Mouse (Mus musculus) hindbrain, embryonic 16.5 days (tissue): ENCODE measurements around the gene Ttll5. TPM values are rescaled to one million over a fixed set of nuclear protein-coding genes. Genes with fewer than 3 reads are reported as not detected.

Source experiments
- ATAC-seq: fragments of 200-750 bp; cut with Nextera tagmentation; 2 replicates; pipeline ENCODE4 v1.8.0; 2017; ENCODE audit warnings: moderate TSS enrichment, moderate library complexity
- H3K27ac ChIP-seq: fragments of 300-500 bp; sonication (generic); 2 replicates; pipeline ENCODE4 v1.5.1; 2014; ENCODE audit warnings: low read depth, mild to moderate bottlenecking, control low read depth, low read length, moderate library complexity
- H3K27me3 ChIP-seq: fragments of 300-500 bp; sonication (generic); replicated peaks from 2 replicates; pipeline ENCODE4 v1.6.1; 2014; ENCODE audit warnings: low read length; ENCODE audit not compliant: control insufficient read depth, insufficient read depth
- H3K36me3 ChIP-seq: fragments of 300-500 bp; sonication (generic); 2 replicates; pipeline ENCODE4 v1.6.1; 2014; ENCODE audit warnings: mild to moderate bottlenecking, low read length, moderate library complexity, mixed read lengths; ENCODE audit not compliant: control insufficient read depth, insufficient read depth
- H3K4me1 ChIP-seq: fragments of 300-500 bp; sonication (generic); 2 replicates; pipeline ENCODE4 v1.6.1; 2014; ENCODE audit warnings: low read depth, low read length; ENCODE audit not compliant: control insufficient read depth, insufficient read depth
- H3K4me2 ChIP-seq: fragments of 300-500 bp; sonication (generic); 2 replicates; pipeline ENCODE4 v1.6.1; 2014; ENCODE audit warnings: mild to moderate bottlenecking, low read length, control low read depth, moderate library complexity
- H3K4me3 ChIP-seq: fragments of 300-500 bp; sonication (generic); 2 replicates; pipeline ENCODE4 v1.5.1; 2014; ENCODE audit warnings: mild to moderate bottlenecking, low read length, control low read depth, moderate library complexity
- H3K9ac ChIP-seq: fragments of 300-500 bp; sonication (generic); 2 replicates; pipeline ENCODE4 v1.6.1; 2014; ENCODE audit warnings: low read depth, mild to moderate bottlenecking, control low read depth, low read length, moderate library complexity
- H3K9me3 ChIP-seq: fragments of 300-500 bp; sonication (generic); 2 replicates; pipeline ENCODE4 v1.6.1; 2014; ENCODE audit warnings: mild to moderate bottlenecking, low read length, moderate library complexity; ENCODE audit not compliant: control insufficient read depth
- WGBS: fragments of 180-500 bp; shearing (Covaris S2); extraction: QIAGEN DNeasy Blood & Tissue Kit; methylation state at CpG from one replicate; pipeline ENCODE4 v1.1.7; 2014; 5-methylcytosine and 5-hydroxymethylcytosine counted together
- polyA plus RNA-seq: library from polyadenylated mRNA; unstranded; fragments of >200 nt; fragmentation: Nextera tagmentation; extraction: Ambion mirVana; gene quantifications from 2 replicates; pipeline ENCODE4 v1.2.1, GENCODE M21; 2015

The Ttll5 gene
- polyA plus RNA-seq, 1 experiment from 2014 or later, result 11.0 TPM

DNA sequence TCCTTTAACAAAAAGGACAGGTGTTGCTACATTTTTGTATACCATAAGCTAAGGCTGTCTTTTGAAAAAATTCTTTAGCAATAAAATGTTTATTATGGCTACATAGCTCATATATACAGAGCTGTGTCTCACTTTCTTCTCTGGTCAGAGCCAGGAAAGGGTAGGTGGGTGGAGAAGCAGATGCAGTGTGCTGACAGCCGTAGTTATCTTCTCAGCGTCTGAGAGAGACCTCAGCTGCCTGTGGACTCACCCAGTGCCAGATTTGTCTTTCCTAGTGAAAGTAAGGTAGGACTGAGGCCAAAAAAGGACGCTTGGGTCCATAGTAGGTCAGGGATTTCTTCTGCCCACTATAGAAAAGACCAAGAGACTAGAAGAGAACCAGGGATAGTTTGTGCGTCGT is 127.9 kb downstream of the Ttll5 start:
- ATAC-seq, result no peak
- no peak overlapping the region for H3K4me2 ChIP-seq
- no peak overlapping the region for H3K9ac ChIP-seq
- H3K4me3 ChIP-seq, result no peak overlapping the region
- no peak overlapping the region for H3K27ac ChIP-seq
- WGBS, result 97% methylated on average over 5 of the region's 5 CpGs
- no peaks in the 10 kb centered on the region for H3K9me3 ChIP-seq
- no peaks in the 10 kb centered on the region for H3K27me3 ChIP-seq
- H3K36me3 ChIP-seq, result no peaks in the 10 kb centered on the region
- H3K4me1 ChIP-seq, result no peaks in the 10 kb centered on the region

DNA sequence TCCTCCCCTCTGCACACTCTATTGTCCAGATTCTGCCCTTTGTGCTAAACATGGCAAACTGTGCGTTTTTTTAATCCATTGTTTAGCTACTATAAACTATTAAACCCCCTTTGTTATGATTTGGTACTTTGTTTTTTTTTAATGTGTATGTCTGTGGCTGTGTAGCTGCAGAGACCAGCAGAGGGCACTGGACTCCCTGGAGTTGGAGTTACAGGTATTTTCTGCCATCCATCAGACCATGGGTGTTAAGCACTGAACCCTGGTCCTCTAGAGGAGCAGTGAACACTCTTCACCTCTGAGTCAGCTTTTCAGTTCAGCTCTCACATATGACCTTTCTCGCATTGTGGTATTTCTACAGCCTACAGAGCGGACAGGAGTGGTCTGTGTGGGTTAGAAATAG is 129.7 kb downstream of the Ttll5 start:
- H3K9me3 ChIP-seq, result no peaks in the 10 kb centered on the region
- no peak overlapping the region for H3K27ac ChIP-seq
- no peaks in the 10 kb centered on the region for H3K27me3 ChIP-seq
- no peak overlapping the region for H3K4me2 ChIP-seq
- no peaks in the 10 kb centered on the region for H3K36me3 ChIP-seq
- no peak overlapping the region for H3K4me3 ChIP-seq
- H3K4me1 ChIP-seq, result no peaks in the 10 kb centered on the region
- ATAC-seq, result no peak
- H3K9ac ChIP-seq, result no peak overlapping the region
- 86% methylated on average over 3 of the region's 3 CpGs for WGBS

- Histone ChIP-seq H3K27ac (no peak overlapping the region), H3K9me3 (no peaks in the 10 kb centered on the region), H3K9ac (no peak overlapping the region), H3K4me2 (no peak overlapping the region), H3K36me3 (no peaks in the 10 kb centered on the region), H3K4me3 (no peak overlapping the region), H3K4me1 (no peaks in the 10 kb centered on the region), H3K27me3 (no peaks in the 10 kb centered on the region)
- 80% methylated on average over 8 of the region's 8 CpGs for WGBS
- no peak for ATAC-seq
These were observed 130.6 kb downstream of the Ttll5 start for GRCm38 (mm10) chr12:85955062-85955461.

GRCm38 (mm10) chr12:85955690-85956089 is 131.2 kb downstream of the Ttll5 start:
- H3K27ac ChIP-seq, result no peak overlapping the region
- no peaks in the 10 kb centered on the region for H3K27me3 ChIP-seq
- H3K9me3 ChIP-seq, result no peaks in the 10 kb centered on the region
- H3K9ac ChIP-seq, result no peak overlapping the region
- ATAC-seq, result no peak
- no peak overlapping the region for H3K4me2 ChIP-seq
- H3K4me1 ChIP-seq, result no peaks in the 10 kb centered on the region
- H3K4me3 ChIP-seq, result no peak overlapping the region
- WGBS, result 76% methylated on average over 3 of the region's 3 CpGs
- H3K36me3 ChIP-seq, result no peaks in the 10 kb centered on the region

DNA sequence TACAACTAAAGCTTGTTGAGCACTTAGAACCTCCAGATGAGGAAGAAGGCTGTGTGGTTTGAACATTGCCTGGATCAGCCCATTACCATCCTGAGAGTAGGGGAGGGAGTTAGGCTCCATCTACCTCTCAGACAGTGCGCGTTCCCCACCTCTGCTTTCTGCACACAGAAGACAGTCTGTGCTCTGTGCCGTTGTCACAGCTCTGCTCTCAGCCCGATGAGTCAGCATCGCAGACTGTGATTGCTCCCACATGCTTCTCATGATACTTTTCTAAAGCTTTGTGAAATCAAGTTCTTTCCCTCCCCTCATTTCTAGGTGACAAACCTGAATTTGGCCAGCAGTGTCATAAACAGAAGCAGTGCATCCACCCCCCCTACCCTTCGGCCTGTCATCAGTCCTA is 131.8 kb downstream of the Ttll5 start:
- ATAC-seq, result no peak
- Histone ChIP-seq H3K9ac (no peak overlapping the region), H3K27me3 (no peaks in the 10 kb centered on the region), H3K4me2 (no peak overlapping the region), H3K9me3 (no peaks in the 10 kb centered on the region), H3K27ac (no peak overlapping the region), H3K4me3 (no peak overlapping the region), H3K36me3 (no peaks in the 10 kb centered on the region), H3K4me1 (no peaks in the 10 kb centered on the region)
- WGBS, result 87% methylated on average over 6 of the region's 6 CpGs

GRCm38 (mm10) chr12:85958460-85958859 is 134.0 kb downstream of the Ttll5 start:
- no peaks in the 10 kb centered on the region for H3K36me3 ChIP-seq
- no peak overlapping the region for H3K27ac ChIP-seq
- H3K4me1 ChIP-seq, result no peaks in the 10 kb centered on the region
- no peak overlapping the region for H3K4me2 ChIP-seq
- H3K9me3 ChIP-seq, result no peaks in the 10 kb centered on the region
- no peaks in the 10 kb centered on the region for H3K27me3 ChIP-seq
- no peak overlapping the region for H3K9ac ChIP-seq
- ATAC-seq, result no peak
- H3K4me3 ChIP-seq, result no peak overlapping the region
- 94% methylated on average over 2 of the region's 2 CpGs for WGBS

DNA sequence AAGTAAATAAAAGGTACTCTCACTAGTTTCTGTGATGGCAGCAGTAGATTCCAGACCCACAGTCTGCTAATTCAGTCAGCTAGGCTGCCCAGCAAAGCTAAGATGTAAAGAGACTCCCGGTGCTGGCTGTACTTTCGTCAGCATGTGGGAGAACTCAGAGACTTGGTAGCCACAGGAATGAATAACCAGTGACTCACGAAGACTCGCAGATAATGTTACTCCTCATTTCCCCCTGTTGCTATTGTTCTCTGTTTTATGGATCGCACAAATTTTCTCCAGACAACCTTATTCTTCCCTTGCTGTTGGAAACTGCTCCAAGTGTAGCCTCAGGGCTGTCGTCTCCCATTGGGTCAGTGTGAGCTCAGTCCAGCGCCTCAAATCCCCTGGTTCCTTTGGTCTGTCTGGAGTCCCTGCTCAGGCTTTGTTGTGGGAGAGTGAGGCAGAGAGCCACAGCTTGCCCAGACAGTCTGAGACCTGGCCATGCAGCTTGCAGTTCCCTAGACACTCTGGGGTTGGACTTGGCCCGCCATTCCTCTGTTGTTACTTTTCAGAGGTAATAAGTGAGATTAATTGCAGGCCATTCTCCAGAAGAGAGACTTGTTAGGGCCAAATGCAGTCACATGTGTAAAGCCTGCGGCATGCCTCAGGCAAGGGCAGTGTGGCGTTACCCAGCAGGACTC is 135.5 kb downstream of the Ttll5 start:
- Histone ChIP-seq H3K4me2 (no peak overlapping the region), H3K36me3 (no peaks in the 10 kb centered on the region), H3K9me3 (no peaks in the 10 kb centered on the region), H3K27me3 (no peaks in the 10 kb centered on the region), H3K9ac (no peak overlapping the region), H3K4me1 (no peaks in the 10 kb centered on the region), H3K27ac (no peak overlapping the region), H3K4me3 (no peak overlapping the region)
- 62% methylated on average over 10 of the region's 10 CpGs for WGBS
- no peak for ATAC-seq

DNA sequence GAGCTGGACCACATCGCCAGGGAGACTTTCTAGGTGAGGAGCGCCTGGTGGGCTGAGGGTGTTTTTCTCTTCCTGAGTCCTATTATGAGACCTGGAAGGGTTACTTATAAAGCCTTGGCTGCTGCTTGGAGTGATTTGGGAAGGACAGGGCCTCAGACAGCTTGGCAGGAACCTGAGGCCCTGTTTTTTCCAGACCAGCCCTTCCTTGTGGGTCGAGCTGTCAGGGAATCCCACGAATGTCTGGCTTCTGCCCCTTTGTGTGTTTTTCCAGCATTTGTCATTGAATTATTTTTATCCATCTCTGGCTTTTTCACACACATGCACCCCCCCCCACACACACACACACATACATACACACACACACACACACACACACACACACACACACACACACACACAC is 136.2 kb downstream of the Ttll5 start:
- no peak for ATAC-seq
- H3K4me1 ChIP-seq, result no peaks in the 10 kb centered on the region
- H3K27ac ChIP-seq, result no peak overlapping the region
- H3K36me3 ChIP-seq, result no peaks in the 10 kb centered on the region
- no peaks in the 10 kb centered on the region for H3K9me3 ChIP-seq
- WGBS, result 89% methylated on average over 4 of the region's 4 CpGs
- H3K9ac ChIP-seq, result no peak overlapping the region
- H3K27me3 ChIP-seq, result no peaks in the 10 kb centered on the region
- H3K4me3 ChIP-seq, result no peak overlapping the region
- no peak overlapping the region for H3K4me2 ChIP-seq

DNA sequence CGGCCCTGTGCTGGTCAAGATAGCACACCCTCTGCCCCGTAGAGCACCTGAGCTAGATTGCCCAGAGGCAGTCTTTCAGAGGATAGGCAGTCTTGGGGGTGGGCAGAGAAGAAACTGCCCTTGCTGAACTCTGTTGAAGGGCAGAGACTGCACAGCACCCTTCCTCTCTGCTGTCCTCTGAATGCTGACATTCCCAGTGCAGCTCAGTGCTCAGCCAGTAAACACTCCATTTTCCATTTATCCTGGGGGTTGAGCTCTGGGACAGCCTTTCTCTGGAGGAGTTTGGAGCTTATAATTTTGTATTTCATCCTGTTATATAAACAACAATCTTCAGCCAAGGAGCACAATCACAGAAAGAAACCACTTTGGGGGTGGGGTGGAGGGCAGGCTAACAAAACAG is 138.7 kb downstream of the Ttll5 start:
- Histone ChIP-seq H3K9me3 (no peaks in the 10 kb centered on the region), H3K9ac (no peak overlapping the region), H3K36me3 (no peaks in the 10 kb centered on the region), H3K4me2 (no peak overlapping the region), H3K27me3 (no peaks in the 10 kb centered on the region), H3K4me3 (no peak overlapping the region), H3K27ac (no peak overlapping the region), H3K4me1 (no peaks in the 10 kb centered on the region)
- ATAC-seq, result no peak
- 83% methylated on average over 2 of the region's 2 CpGs for WGBS

DNA sequence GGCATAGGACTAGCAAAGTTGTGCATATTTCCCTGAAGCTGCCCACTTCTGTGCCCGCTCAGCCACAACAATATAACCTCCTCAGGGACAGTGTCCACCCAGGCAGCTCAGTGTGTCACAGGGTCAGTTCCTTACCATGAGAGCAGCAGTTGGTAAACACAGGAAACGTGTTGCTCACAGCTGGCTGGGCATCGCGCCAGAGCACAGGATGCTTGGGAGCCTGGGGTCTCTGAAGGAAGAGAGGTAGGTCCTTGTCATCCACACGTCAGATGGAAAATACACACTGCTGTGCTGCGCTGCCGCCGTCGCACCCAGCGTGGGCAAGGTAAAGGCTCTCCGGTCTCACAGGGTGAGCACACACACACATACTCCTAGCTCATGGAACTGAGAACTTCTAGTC is 139.2 kb downstream of the Ttll5 start:
- Histone ChIP-seq H3K4me2 (no peak overlapping the region), H3K9me3 (no peaks in the 10 kb centered on the region), H3K27ac (no peak overlapping the region), H3K36me3 (no peaks in the 10 kb centered on the region), H3K4me1 (no peaks in the 10 kb centered on the region), H3K27me3 (no peaks in the 10 kb centered on the region), H3K4me3 (no peak overlapping the region), H3K9ac (no peak overlapping the region)
- WGBS, result 80% methylated on average over 11 of the region's 11 CpGs
- no peak for ATAC-seq
